Mouse (Mus musculus) midbrain, postnatal 0 days (tissue): ENCODE measurements around the gene Cfdp1. TPM values are rescaled to one million over a fixed set of nuclear protein-coding genes. Genes with fewer than 3 reads are reported as not detected.

ENCODE experiments used
- ATAC-seq: fragments of 200-750 bp; cut with Nextera tagmentation; 2 replicates; pipeline ENCODE4 v1.8.0; 2017; ENCODE audit warnings: moderate number of reproducible peaks, mild to moderate bottlenecking, moderate TSS enrichment, moderate library complexity; ENCODE audit not compliant: low FRiP score
- DNase-seq: peaks from one replicate; pipeline ENCODE4 v3.0.0-alpha.2; 2015; ENCODE audit warnings: low spot score
- H3K27ac ChIP-seq: fragments of 300-500 bp; sonication (generic); 2 replicates; pipeline ENCODE4 v1.5.1; 2014; ENCODE audit warnings: low read depth, mild to moderate bottlenecking, low read length, mixed read lengths
- H3K27me3 ChIP-seq: fragments of 300-500 bp; sonication (generic); 2 replicates; pipeline ENCODE4 v1.6.1; 2014; ENCODE audit warnings: low read length, control low read depth, mixed read lengths; ENCODE audit not compliant: insufficient read depth
- H3K36me3 ChIP-seq: fragments of 300-500 bp; sonication (generic); 2 replicates; pipeline ENCODE4 v1.6.1; 2014; ENCODE audit warnings: low read length, control low read depth, mixed read lengths; ENCODE audit not compliant: insufficient read depth
- H3K4me1 ChIP-seq: fragments of 300-500 bp; sonication (generic); 2 replicates; pipeline ENCODE4 v1.6.1; 2014; ENCODE audit warnings: mild to moderate bottlenecking, control low read depth, antibody characterized with exemption, low read length, mixed read lengths; ENCODE audit not compliant: insufficient read depth
- H3K4me2 ChIP-seq: fragments of 300-500 bp; sonication (generic); 2 replicates; pipeline ENCODE4 v1.6.1; 2014; ENCODE audit warnings: low read depth, mild to moderate bottlenecking, low read length, mixed read lengths; ENCODE audit not compliant: poor library complexity, severe bottlenecking
- H3K4me3 ChIP-seq: fragments of 300-500 bp; sonication (generic); 2 replicates; pipeline ENCODE4 v1.5.1; 2014; ENCODE audit warnings: low read depth, mild to moderate bottlenecking, low read length, moderate library complexity
- H3K9ac ChIP-seq: fragments of 300-500 bp; sonication (generic); replicated peaks from 2 replicates; pipeline ENCODE4 v1.6.1; 2014; ENCODE audit warnings: mild to moderate bottlenecking, low read length, moderate library complexity, mixed read lengths; ENCODE audit not compliant: poor library complexity, severe bottlenecking
- H3K9me3 ChIP-seq: fragments of 300-500 bp; sonication (generic); 2 replicates; pipeline ENCODE4 v1.6.1; 2016; ENCODE audit warnings: low read length, control low read depth
- CTCF ChIP-seq: IDR thresholded peaks from 2 replicates; pipeline ENCODE4 v1.5.1; 2016; ENCODE audit warnings: antibody characterized with exemption, mild to moderate bottlenecking
- WGBS: fragments of 180-500 bp; shearing (Covaris S2); extraction: QIAGEN DNeasy Blood & Tissue Kit; methylation state at CpG from one replicate; pipeline ENCODE4 v1.1.7; 2014; 5-methylcytosine and 5-hydroxymethylcytosine counted together
- polyA plus RNA-seq: library from polyadenylated mRNA; unstranded; fragments of >200 nt; fragmentation: Nextera tagmentation; extraction: Ambion mirVana; gene quantifications from 2 replicates; pipeline ENCODE4 v1.2.1, GENCODE M21; 2015
- total RNA-seq: library from RNA; depleted of rRNA; stranded (reverse); fragments of >200 nt; gene quantifications from 2 replicates; pipeline ENCODE4 v1.2.3, GENCODE M21; 2014

Gene Cfdp1
- total and polyA plus RNA-seq, 2 experiments from 2014 or later: 61.3 to 196 TPM

DNA sequence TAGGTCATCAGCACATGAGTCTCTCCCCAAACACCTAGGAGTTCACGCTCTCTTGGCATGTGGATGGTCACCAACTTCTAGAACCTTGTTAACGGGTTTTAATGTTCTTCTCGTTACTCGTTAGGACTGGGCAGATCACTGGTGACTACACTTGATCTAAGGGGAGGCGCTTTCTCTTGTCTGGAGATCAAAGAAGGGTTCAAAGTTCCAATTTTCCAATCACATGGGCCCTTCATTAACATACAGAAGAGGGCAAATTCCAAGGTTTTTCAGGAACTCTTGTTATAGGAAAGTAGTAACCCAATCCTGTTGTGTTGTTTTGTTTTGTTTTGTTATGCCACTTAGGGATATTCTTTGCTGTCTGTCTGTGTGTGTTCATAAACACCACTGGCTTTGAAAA is 95.3 kb downstream of the Cfdp1 start:
- no peaks in the 10 kb centered on the region for H3K27me3 ChIP-seq
- no peaks in the 10 kb centered on the region for H3K4me1 ChIP-seq
- H3K36me3 ChIP-seq: no peaks in the 10 kb centered on the region
- H3K4me3 ChIP-seq: no peak overlapping the region
- no peaks in the 10 kb centered on the region for H3K9me3 ChIP-seq
- WGBS: 95% methylated on average over 5 of the region's 5 CpGs
- no peak for TF ChIP-seq CTCF
- ATAC-seq: no peak
- H3K9ac ChIP-seq: no peak overlapping the region
- DNase-seq: no peak
- H3K4me2 ChIP-seq: no peak overlapping the region
- no peak overlapping the region for H3K27ac ChIP-seq

DNA sequence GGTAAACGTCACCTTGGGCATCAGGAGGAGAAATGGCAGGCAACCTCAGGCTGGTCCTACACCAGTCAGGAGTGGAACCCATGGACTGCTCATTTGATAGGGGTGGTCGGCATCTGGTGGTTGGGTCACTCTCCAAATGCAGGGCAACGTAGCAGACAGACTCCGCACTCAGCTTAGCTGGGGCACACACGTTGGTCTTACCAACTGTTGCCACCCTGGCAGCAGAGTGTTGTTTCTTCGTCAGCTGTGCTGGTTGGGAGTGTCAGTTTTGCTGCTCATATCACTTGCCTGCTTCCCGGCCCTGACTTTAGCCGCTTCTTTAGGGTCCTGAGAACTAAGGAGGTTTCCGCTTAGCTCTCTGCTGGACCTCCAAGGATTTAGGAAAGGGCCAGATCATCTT is 96.5 kb downstream of the Cfdp1 start:
- ATAC-seq (no peak), DNase-seq (no peak)
- Histone ChIP-seq H3K27me3 (no peaks in the 10 kb centered on the region), H3K4me3 (no peak overlapping the region), H3K4me1 (no peaks in the 10 kb centered on the region), H3K9ac (no peak overlapping the region), H3K36me3 (no peaks in the 10 kb centered on the region), H3K9me3 (no peaks in the 10 kb centered on the region), H3K4me2 (no peak overlapping the region), H3K27ac (no peak overlapping the region)
- TF ChIP-seq CTCF: no peak
- WGBS: 90% methylated on average over 9 of the region's 9 CpGs

DNA sequence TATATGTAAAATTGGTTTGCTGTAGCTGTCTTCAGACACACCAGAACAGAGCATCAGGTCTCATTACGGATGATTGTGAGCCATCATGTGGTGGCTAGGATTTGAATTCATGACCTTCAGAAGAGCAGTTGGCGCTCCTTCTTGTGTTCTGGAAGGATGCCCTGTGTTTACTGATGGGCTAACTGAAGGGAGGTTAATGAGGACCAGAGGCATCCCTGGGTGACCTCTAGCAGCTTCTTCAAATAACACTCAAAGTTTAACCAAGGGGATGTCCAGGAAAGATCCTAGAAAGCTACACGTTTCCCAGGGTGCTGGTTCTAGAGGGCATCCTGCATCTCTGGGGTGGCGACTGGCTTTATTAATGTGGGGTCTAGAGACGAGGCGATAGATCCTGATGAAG is 99.4 kb downstream of the Cfdp1 start:
- Histone ChIP-seq H3K27me3 (no peaks in the 10 kb centered on the region), H3K36me3 (no peaks in the 10 kb centered on the region), H3K4me1 (no peaks in the 10 kb centered on the region), H3K9me3 (no peaks in the 10 kb centered on the region), H3K4me2 (no peak overlapping the region), H3K9ac (no peak overlapping the region), H3K4me3 (no peak overlapping the region), H3K27ac (no peak overlapping the region)
- WGBS: 93% methylated on average over 6 of the region's 6 CpGs
- ATAC-seq: no peak
- no peak for TF ChIP-seq CTCF
- no peak for DNase-seq

DNA sequence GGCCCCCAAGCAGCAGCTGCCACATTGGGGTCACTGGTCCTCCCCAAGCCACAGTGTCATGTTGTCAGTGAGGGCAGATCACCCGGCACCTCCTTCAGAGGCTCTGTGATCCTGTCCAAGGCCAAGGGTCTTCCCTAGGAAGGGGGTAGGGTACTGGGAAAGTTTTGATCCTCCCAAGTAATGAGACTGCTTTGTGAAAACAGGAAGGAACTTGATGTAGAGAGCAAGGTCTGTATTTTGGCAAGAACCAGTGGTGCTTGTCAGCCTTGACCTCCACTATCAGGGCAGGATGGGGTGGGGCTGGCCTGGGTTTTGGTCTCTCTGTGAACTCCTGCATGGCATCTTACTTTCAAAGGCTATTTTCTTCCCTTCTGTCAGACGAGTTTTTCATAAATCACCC is 100.0 kb downstream of the Cfdp1 start:
- no peak overlapping the region for H3K27ac ChIP-seq
- H3K4me3 ChIP-seq: no peak overlapping the region
- H3K4me2 ChIP-seq: no peak overlapping the region
- no peaks in the 10 kb centered on the region for H3K4me1 ChIP-seq
- no peaks in the 10 kb centered on the region for H3K9me3 ChIP-seq
- no peak overlapping the region for H3K9ac ChIP-seq
- no peak for TF ChIP-seq CTCF
- DNase-seq (no peak), ATAC-seq (no peak)
- H3K27me3 ChIP-seq: no peaks in the 10 kb centered on the region
- no peaks in the 10 kb centered on the region for H3K36me3 ChIP-seq
- 64% methylated on average over 2 of the region's 2 CpGs for WGBS

DNA sequence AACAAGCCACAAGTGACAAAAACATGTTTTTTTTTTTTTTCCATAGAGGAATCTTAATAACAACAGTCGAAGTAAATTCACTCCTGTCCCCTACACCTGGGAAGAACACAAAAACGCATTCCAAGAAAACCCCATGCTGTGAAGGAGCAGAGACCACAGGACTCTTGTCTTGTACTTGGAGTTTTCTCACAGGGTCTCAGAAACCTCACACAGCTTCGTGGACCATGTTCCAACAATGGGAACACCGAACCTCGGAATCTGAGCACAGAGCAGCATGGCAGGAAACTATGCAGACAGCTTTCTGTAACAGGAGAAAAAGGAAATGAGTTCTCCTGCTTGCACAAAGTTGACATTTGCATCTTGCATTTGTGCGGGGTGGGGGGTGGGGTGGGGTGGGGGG is 105.3 kb downstream of the Cfdp1 start:
- no peaks in the 10 kb centered on the region for H3K9me3 ChIP-seq
- peaks cover 18% of the 10 kb centered on the region for H3K4me1 ChIP-seq
- no peak for TF ChIP-seq CTCF
- 64% methylated on average over 6 of the region's 6 CpGs for WGBS
- no peak overlapping the region for H3K27ac ChIP-seq
- no peaks in the 10 kb centered on the region for H3K27me3 ChIP-seq
- ATAC-seq: no peak
- no peaks in the 10 kb centered on the region for H3K36me3 ChIP-seq
- no peak overlapping the region for H3K4me2 ChIP-seq
- H3K9ac ChIP-seq: no peak overlapping the region
- no peak for DNase-seq
- no peak overlapping the region for H3K4me3 ChIP-seq

DNA sequence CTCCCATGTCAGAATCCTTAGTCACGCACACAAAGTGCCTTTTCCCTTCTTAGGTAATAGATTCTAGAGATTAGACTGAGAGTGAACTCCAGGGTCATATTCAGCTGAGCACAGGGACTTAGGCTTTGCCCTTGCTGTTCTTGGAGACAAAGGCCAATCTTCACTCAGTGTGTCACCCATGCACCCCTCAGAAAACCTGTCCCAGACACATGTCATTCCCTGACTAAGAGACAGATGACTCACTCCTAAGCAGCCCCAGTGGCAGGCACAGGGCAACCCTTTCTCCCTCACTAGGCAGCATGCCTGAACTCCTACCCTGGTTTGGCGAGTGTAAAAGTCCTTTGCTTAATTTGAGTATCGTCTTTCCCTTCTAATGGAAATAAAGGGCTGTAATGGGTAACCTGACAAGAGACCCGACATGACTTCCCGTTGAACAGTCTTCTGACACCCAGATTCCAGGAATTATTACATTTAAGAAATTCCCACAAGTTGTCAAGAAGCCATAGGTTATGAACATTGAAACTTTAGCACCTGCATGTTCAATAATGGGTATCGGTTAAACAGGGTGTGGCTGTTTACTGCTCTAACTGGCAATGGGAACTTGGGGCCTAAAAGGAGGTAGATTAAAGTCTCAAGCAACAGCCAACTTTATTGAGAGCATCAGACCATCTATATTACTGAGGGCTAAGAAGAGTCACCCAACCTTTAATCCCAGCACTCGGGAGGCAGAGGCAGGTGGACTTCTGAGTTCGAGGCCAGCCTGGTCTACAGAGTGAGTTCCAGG is 106.0 kb downstream of the Cfdp1 start:
- H3K9ac ChIP-seq: no peak overlapping the region
- H3K36me3 ChIP-seq: no peaks in the 10 kb centered on the region
- H3K4me2 ChIP-seq: no peak overlapping the region
- ATAC-seq (no peak), DNase-seq (no peak)
- TF ChIP-seq CTCF: no peak
- no peaks in the 10 kb centered on the region for H3K9me3 ChIP-seq
- WGBS: 89% methylated on average over 8 of the region's 8 CpGs
- H3K27me3 ChIP-seq: no peaks in the 10 kb centered on the region
- no peak overlapping the region for H3K4me3 ChIP-seq
- peaks cover 18% of the 10 kb centered on the region for H3K4me1 ChIP-seq
- no peak overlapping the region for H3K27ac ChIP-seq
